Mouse (Mus musculus): Measurements from ENCODE around the gene 4833439L19Rik.
"Not testable (repeated sequence)": the region's sequence is repeated elsewhere in the genome, so short reads cannot be mapped to it uniquely, and the experiment has no call there.

4833439L19Rik gene

DNA sequence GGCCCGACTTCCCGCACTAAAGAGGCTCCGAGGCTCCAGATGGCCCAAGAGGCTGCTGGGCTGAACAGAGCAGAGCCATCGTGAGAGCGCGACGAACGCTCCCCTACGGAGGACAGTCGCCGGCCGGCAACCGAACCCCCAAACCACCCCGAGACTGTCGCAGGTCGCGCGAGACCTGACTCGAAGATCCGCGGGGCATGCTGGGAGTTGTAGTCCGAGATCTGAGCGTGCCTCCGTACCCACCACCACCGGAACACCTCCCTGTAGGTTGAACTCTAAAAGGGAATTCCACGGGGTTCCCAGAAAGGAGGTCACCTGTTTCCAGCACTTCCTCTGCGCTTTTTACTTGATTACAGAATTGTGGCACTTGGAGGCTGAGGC is at the start of gene 4833439L19Rik:
TSS of gene 4833439L19Rik (minus strand) at position 235 of the 381 bp plus-strand sequence.
- peak; percentile 94 to 96 for DNase-seq

DNA sequence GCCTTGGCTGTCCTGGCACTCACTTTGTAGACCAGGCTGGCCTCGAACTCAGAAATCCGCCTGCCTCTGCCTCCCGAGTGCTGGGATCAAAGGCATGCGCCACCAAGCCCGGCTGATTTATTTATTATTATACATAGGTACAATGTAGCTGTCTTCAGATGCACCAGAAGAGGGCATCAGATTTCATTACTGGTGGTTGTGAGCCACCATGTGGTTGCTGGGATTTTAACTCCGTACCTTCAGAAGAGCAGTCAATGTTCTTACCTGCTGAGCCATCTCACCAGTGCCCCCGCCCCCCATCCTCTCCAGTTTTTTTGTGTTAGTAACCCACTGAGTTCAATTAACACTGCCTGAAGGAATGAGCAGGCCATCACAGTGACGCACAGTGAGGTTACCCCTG is 47.9 kb upstream of the 4833439L19Rik start:
- not testable (repeated sequence) for DNase-seq

DNA sequence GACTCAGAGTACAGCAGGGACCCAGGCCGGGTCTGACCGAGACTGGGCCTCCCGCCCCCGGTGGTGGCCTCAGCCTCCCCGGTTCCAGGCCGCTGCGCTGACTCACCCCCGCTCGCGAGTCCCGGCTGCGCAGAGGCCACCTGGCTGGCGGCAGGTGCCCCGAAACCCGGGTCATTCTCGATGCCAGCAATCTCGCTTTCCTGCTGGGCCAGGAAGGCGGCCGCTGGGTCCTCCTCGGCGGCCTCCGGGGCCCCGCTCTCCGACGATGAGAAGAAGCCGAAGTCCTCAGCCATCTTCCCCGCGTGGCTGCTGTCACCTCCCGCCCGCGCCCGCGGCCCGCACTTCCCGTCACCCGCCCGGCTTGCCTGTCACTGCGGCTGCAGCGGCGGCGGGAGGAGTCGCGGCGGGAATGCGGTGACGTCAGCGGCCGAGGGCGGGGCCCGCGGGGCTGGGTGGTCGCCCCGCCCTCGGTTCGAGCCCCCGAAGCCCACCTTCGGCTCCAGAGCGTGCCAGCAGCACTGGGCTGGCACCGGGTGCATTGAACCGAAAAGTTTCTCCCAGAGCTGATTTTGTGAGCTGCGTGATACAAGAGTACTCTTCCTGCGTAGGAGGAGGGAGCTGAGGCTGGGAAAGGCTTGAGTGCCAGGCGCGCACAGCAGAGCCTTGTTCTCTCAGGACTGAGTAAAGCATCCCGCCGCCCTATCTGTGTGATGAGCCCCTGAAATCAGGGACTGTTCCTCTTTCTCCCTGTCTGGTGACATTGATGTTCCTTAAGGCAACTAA is 45.9 kb upstream of the 4833439L19Rik start, which contains the start of gene Cltb:
TSS of gene Cltb (minus strand) at position 373 of the 783 bp plus-strand sequence.
- peak; percentile 91 to 92 for DNase-seq

DNA sequence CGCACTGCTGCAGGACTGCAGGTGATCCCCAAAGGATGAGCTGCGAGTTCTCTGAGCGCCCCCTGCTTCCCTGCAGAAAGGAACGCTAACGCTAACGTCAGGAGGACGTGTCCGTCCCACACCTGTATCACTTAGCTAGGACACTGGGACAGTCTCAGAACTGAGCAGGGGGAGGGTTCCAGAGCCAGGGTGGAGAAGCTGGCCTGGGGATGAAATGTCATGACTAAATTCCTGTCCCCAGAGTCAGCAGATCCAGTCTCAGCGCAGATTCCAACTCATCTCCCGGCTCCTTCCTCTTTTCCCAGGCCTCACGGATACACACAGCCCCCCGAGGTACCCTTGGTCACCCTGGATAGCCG is 45.4 kb upstream of the 4833439L19Rik start:
- DNase-seq, result no peak

DNA sequence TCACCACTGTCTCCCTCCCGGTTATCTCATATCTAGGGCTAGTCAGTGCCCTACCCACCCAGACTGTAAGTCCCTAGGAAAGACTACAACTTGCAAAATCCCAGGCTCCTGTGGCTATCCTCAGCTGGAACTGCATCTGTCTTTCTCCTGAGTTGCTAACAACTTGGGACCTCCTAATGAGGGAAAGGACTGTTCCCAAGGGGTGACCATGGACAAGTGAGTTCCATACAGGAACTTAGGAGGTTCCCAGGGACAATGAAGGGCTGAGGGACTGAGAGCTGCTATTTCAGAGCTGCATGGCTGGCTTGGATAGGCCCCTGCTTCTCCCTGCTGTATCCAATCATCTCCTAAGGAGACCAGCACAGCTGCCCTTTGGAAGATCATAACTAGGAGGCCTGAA is 44.1 kb upstream of the 4833439L19Rik start:
- DNase-seq, result no peak

DNA sequence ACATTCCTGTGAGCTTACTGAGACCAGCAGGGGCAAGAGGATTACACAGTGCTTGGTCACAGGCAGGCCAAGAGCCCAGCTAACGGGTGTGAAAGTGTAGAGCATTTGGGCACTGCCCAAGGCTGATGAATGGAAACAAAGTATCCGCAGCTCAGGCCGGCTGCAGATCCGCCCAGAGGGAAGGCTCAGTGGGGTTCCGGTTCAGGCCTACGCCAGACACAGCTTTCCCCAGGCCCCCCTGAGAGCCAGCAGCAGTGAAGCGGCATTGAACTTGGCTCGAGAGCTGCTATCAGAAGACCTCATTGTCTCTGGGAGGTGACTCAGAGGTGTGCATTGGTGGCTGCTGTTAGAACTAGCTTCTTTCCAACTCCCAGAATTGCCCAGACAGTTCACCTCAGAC is 43.4 kb upstream of the 4833439L19Rik start:
- DNase-seq, result peak; percentile 22 to 45

DNA sequence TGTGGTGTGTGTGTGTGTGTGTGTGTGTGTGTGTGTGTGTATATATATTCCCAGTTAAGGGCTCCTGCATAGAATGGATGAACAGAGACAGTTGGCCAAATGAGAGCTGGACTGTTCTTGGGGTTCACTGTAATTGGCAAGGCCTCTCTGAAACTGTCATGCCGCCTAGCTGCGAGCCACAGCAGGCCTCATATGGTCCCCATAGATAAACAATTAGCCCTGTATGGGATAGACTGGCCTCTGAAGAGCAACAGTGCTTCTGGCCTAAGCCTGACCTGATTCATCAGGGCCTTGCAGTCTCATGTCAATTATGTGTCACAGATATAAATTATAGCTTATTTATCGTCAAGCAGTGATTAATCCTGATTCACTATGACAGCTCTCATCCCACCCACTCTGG is 42.8 kb upstream of the 4833439L19Rik start:
- no peak for DNase-seq

DNA sequence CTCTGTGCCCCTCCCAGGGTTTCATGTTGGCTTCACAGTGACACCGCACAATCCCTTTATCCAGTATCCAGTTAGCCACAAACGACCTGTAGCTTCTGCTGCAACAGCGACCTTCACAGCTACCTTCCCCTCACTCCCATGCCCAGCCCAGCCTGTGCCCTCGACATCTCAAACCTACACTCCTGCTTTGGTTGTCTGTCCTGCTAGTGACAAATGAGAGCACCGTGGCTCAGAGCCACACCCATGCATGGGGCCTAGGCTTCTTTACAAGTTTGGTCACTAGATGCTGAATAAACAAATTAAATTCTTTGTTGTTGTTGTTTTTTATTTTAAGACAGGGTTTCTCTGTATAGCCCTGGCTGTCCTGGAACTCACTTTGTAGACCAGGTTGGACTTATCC is 42.0 kb upstream of the 4833439L19Rik start:
- no peak for DNase-seq

DNA sequence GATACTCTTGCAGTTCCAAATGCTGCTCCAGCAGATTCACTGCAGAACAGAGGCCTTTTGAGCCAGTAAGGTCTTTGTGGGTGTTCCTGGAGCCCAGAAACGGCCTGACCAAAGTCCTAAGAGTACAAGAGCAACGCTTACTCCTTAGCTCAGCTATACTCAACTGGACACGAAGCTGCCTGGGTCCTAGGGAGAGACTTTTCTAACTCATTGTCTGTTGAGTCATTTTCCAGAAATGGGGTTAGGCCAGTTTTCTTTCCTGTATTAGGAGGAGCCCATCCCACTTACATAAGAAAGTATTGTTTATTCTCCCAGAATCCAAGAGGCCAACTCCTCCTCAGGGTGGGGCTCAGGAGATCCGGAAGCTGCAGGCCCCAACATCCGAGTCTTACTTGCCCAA is 40.2 kb upstream of the 4833439L19Rik start:
- DNase-seq, result no peak

DNA sequence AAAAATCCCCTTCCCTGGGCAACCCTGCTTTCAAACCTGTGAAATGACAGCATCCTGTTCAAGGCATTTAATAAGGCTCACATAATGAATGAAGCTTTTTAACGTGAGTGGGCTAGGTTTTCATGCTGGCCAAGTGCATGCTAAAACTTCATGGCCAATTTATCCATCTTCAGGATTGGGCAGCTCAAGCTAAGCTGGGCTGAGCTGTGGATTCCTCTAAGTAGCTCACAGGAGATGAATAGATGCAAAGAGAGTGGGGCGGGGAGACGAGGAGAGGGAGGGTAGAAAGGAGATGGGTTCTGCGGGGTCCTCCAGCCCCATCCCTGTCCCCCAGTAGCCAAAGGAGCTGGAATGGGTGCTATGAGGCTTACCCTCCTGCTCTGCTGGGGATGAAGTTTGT is 39.0 kb upstream of the 4833439L19Rik start:
- DNase-seq, result no peak

DNA sequence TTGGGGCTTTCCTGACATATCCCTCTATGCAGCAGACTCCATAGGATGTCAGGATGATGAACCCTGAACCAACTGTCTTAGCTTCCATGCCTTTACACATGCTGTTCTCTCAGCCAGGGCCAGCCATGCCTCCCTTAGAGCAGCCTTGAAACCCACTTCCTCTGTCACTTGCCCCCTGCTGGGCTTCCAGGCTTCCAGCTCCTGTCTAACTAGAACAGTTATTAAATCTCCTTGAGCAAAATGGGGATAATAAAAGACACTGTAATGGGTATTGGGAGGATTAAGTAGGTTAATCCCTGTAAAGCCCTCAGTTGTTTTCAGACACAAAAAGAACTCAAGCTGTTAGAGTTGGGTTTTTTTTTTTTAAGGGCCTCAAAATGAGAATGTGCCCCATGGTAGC is 38.3 kb upstream of the 4833439L19Rik start:
- DNase-seq, result no peak

DNA sequence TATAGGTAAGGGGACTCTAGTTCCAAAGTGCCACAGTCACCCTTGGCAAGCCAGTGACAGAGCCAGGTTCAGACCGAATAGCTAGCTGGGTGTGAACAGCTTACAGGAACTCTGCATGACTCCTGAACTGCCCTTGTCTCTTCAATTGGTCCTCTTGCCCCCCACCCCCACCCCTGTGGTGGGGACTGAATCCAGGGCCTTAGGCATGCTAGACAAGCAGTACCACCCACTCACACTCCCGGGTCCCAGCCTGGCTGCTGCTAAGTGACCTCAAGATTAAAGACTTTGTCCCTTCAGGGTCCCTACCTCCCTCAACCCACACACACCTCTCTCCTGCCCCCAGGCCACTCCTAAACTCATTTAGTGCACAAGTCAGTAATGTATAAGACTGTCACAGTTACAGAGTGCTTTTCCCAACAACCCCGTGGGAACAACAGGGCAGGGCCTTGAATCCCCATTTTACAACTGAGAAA is 37.4 kb upstream of the 4833439L19Rik start:
- DNase-seq, result no peak

DNA sequence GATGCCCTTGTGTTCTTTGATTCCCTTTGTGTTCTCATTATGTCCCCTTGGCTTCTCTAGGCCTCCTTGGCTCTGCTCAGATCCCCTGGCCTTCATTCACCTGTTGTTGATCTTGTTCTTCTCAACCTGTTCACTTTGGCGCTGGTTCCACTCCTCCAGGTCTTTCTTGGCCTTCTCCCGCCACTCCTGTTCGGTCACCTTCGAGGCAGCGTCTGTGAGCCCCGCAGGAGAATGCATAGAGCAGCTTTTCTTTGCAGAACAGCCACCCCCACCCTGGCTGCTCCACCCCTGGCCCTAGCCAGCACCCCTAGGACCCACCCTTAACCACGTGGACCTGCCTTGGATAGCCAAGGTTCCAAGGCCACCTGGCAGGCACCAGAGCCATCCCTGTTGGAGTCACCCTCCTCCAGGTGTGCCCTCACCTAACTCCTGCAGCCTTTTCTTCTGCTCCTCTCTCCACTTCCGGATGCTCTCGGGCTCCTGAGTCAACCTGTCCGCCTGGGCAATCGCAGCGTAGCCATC is 33.4 kb upstream of the 4833439L19Rik start:
- no peak for DNase-seq

DNA sequence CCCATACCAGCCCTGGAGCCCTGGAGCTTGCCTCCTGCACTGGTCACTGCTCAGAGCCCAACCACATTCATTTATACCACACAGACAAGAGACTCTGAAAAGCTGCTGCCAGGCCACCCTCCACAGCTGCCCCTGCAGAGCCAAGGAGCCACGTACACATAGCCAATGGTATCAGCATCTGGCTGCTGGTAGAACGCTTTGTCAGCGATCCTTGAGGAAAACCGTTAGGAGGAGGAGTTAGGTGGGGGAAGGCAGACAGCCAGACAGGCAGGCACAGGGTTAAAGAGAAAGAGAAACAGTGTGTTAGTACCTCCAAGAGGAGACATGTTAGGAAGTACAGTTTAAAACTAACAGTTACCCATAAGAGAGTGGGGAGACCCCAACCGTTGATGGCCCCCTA is 31.6 kb upstream of the 4833439L19Rik start:
- no peak for DNase-seq

DNA sequence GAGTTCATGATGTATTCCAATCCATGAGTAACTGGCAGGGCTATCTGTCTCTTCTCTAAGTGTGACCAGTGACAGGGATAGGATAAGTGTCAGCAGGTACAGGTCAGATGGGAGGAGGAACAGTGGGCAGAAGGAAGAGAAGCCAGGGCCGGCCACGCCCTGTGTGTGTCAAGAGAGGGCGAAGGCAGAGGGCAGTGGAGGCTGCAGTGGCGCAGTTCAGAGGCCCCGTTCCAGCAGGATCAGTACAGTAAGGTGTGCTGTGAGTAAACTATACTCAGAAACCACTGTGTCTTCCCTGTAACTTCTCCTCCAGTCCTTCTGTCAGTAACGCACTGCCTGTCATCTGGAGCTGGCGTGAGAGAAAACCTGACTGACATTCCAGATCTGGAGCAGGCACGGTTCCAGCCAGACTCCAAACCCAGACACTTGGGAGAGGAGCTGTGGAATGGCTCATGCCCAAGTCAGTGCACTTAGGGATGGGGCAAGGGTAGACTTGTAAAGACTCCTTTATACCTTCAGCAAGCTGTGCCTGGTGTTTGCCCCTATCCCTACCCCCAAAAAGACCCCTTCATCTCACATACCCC is 31.0 kb upstream of the 4833439L19Rik start:
- DNase-seq, result no peak

DNA sequence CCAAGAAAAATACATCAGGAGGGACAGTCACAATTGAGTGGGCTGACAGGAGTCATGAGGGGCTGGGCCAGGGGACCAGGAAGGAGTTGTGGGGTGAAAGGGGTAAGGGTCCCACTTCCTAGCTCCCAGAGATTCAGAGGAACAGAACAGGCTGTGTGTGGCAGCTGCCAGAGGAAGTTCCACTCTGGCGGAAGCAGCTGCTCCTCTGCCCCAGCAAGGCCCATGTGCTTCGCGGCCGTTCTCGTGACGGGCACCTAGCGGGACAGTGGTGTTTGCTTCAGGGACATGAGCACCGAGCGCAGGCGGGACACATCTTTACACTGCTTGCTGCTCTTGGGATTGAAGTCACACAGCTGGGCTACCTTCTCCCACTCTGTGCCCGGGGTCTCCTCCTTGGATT is 28.4 kb upstream of the 4833439L19Rik start:
- DNase-seq, result peak in 1 of 2 experiments; percentile 29

DNA sequence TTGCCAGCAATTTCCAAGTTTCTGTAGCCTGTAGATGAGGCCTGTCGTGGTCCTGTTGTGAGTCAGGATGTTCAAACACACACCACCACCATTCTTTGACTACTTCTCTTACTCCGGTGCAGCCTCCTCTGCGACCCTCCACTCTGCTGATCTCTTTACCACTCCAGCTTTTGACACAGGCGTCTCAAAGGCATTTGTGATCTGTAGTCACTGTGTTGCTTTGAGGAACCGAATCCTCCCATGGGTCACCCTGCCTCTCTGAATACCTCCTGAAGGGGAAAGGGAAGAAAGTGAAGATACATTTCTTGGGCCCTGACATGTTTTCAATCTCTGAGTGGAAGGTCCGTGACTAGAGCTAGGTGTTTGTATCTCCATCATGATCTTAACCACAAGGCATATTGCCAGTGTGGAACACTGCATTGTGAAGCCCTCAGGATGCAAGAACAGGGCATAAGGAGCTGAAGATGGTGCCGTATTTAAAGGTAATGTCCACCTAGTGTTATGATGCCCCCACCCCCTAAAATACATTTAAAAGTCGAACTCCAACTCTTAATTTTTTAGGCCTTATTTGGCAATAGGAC is 26.6 kb upstream of the 4833439L19Rik start:
- no peak for DNase-seq

DNA sequence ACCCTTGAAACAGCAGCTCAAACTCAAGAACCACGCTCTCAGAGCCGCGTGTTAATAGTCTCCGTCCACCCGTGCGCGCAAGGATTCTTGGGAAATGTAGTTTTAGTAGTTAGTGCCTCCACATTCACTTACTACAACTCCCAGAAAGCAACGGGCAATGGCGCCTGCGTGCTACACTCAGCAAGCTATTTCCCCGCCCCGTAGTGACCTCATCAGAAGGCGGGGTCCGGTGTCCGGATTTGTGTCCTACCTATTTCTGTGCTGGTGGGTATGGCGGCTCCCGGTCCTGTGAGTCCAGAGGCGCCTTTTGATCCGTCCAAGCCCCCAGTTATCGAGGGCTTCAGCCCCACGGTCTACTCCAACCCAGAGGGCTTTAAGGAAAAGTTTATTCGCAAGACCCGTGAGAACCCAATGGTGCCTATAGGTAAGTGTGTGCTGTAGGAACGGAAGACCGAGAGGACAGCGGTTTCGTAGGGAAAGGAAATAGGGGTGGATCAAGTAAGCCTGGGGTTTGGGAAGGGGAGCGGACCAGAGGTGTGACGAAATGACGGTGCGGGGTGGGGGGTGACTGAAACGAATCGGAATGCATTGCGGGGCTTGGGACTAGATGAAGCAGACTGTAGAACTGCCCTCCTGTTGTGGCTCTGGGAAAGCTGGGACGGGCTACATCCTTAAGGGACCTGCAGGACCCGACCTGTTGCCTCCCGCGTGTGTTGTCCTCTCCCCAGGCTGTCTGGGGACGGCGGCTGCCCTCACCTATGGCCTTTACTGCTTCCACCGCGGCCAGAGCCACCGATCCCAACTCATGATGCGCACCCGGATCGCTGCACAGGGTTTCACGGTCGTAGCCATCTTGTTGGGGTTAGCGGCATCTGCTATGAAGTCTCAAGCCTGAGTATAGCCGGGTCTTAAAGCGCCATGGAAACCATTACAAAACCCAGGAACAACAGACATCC is 25.0 kb upstream of the 4833439L19Rik start, which contains the start of the genes Nop16 and Higd2a:
TSS of gene Nop16 (minus strand) at position 95 of the 956 bp plus-strand sequence.
TSS of gene Higd2a (plus strand) at position 212 of the 956 bp plus-strand sequence.
- peak; percentile 96 to 97 for DNase-seq

DNA sequence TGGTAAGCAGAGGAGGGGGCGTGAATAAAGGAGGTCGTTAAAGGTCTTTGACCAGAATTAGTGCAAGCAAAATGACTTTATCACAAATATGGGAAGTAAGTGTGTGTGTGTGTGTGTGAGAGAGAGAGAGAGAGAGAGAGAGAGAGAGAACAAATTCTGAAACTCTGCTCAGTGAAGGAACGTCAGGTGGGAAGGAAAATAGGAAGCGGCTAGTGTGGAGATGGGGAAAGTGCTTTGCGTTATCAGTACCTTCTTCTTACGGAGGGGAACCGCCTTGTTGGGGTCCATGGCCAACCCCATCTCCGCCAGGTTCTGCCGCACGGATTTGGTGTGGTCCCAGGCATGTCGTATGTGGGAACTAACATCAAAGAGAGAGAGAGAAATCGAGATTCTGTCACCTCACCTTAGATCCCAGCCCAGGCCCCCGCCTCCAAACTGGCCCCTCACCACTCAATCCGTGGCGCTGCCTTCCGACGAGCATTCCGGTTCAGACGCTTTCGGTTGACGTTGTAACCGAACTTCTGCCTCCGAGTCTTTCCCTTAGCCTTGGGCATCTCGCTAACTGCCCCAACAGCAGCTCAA is 24.3 kb upstream of the 4833439L19Rik start:
- no peak for DNase-seq

DNA sequence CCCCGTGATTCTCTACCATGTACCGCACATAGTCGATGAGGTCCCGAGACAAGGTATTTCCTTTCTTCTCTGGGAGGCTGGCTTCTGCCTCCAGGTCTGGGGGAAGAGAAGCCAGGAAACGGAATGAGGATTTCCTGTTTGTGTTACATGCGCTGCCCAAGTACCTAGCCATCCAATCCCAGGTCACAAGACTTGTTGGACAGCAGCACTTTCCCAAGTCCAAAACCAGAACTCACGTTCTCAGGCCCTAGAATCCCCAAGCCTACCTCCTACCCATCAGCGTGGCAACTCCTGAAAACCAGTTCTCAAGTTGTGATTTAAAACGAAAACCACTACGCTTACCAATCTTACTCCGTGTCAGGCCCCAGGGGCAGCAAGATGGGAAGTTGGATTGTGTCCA is 20.6 kb upstream of the 4833439L19Rik start:
- DNase-seq, result no peak

DNA sequence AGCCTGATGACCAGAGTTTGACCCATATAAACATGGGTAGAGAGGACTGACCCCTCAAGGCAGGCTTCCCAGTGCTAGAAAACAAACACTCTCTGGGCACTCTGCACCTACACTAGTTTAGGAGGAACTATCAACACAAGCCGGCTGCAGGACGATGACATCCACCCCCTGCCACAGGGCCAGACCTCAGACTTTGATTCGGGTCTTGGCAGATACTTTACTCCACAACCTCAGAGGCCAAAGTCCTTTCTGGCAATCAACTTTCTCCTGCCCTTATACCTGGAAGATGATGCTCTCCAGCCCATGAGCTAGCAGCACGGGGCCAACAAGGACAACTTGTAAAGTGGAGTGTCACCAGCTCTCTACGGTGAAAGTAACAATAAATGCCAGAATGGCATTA is 17.6 kb upstream of the 4833439L19Rik start:
- no peak for DNase-seq

DNA sequence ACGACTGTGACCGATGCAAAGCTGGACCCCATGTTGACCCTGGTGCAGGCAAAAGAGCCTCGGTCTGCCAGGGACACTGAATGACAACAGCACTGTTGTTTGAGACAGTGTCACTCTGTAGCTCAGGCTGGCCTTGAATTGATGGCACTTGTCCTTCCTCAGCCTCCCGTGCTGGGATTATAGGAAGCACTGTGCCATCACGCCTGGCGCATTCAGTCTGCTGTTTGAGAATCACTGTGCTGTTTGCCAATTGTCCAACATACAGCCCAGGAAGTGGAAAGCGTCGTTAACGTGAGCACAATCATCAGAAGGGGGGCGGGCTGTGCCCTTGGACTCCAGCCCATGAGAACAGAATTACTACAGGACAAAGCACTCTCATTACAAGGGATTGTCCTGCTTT is 16.9 kb upstream of the 4833439L19Rik start:
- DNase-seq, result no peak

Measured in lung, postnatal 4 days (tissue).